Mouse (Mus musculus): ENCODE results near the gene Uvssa.

Uvssa gene

GRCm38 (mm10) chr5:33442927-33443710 lies 64.8 kb downstream of the Uvssa start:
- peak; percentile 15 for DNase-seq (ENCODE audit: low read depth, low spot score)

GRCm38 (mm10) chr5:33443794-33444193 lies 65.4 kb downstream of the Uvssa start:
- DNase-seq (ENCODE audit: low read depth, low spot score): no peak

DNA sequence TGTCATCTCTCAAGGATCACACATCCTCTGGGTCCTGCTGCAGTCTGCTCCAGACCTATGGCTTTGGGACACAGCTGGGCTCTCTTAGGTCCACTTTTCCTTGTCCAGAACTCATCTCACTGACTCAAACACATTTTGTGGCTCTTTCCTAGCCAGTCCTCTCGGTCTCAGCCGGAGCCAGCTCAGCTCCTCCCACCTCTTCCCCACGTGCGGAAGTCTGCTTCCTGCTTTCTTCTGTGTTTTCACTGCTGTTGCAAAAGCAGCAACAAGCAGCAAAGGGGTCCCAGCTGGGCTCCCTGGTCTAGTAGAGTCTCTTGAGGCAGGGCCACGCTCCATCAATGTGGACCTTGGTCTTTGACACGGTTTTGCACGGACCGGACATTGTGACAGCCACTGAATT lies 77.4 kb downstream of the Uvssa start:
- no peak for DNase-seq (ENCODE audit: low read depth, low spot score)

DNA sequence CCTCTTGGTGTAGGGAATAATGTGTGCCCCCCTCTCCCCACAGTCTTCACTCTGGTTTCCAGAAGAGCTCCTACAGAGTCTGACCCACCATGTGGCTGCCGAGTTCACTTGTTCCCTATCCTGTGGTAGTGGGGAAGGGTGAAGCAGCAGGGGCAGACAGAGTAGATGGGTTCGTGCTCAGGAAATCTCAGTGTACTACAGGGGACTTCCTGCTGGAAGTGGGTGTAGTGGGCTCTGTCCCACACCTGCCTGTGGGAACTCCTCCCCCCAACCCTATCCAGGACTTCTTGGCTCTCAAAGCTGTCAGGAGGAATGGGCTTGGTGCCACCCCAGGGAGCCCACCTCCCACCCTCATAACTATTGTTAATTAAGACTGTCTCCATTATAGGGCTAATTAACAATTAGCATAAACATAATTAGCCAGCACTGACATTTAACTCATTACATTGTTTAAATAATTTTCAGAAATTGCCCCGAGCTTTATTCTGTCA lies 79.8 kb downstream of the Uvssa start:
- DNase-seq (ENCODE audit: low read depth, low spot score): no peak

DNA sequence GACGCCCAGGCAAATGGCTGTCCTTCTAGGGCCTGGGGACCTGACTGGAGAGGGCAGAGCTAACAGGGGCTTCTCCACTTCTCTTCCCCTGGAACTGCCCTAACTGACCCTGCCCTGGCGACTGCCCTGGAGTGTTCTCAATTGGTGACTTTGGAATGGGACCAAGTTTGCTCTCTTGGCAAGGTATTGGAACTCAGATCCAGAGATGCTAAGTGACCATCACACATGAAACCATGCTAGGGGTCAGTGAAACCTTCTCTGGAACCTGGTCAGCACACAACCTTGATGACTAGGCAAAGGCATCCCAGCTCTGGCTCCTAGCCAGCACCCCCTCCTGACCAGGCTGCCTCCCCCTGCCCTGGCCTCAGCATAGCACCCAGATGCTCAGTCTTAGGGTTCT lies 80.8 kb downstream of the Uvssa start:
- no peak for DNase-seq (ENCODE audit: low read depth, low spot score)

DNA sequence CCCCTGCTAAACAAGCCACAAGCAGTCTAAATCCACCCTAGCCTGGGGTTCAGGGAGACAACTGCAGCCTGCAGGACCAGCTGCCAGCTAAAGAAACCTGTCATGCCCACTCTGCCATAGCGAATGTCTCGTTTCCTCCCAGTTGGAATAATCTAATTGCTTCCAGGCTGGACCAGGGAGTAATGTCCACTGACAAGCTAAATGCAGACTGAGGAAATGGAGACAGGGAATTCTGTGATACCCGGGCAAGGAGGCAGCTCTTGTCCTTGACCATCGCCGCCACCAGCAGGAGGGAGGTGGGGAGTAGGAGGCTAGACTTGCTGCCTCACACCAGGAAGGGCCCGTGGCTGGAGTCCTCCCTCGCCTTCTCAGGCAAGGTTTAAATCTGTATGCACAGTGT lies 86.0 kb downstream of the Uvssa start:
- no peak for DNase-seq (ENCODE audit: low read depth, low spot score)

GRCm38 (mm10) chr5:33465464-33465863 lies 87.1 kb downstream of the Uvssa start:
- DNase-seq (ENCODE audit: low read depth, low spot score): no peak
